Mouse (Mus musculus) 3T3-L1 (cell line): Measurements from ENCODE around the gene Ereg.

Experiments used
- DNase-seq: peaks from one replicate; pipeline ENCODE4 v3.0.0-alpha.2; 2015; ENCODE audit warnings: low read depth, low spot score

Gene Ereg

GRCm38 (mm10) chr5:91110023-91110670 is 35.7 kb downstream of the Ereg start:
- DNase-seq = peak; percentile 79

GRCm38 (mm10) chr5:91111019-91111418 is 36.6 kb downstream of the Ereg start:
- DNase-seq = peak; percentile 73

GRCm38 (mm10) chr5:91113967-91114366 is 39.5 kb downstream of the Ereg start:
- no peak for DNase-seq

GRCm38 (mm10) chr5:91114574-91114973 is 40.2 kb downstream of the Ereg start:
- DNase-seq = peak; percentile 74

DNA sequence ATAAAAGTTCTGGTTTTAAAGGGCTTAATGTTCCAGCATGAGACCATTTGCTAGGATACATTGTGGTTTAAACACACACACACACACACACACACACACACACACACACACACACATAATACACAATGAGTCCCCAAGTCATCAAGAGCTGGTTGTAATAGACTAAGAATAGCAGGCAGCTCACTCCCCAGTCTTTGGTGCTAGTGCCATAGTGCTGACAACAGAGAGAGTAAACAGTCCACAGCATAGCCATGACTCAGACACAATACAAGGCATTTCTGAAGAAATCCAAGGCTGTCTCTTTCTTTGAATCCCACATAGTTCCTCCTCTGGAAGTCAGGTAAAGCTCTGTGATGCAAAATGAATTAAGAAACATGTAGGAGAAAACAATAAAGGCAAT is 44.2 kb downstream of the Ereg start:
- no peak for DNase-seq

GRCm38 (mm10) chr5:91123404-91123803 is 49.0 kb downstream of the Ereg start:
- DNase-seq = peak; percentile 25

GRCm38 (mm10) chr5:91124140-91124539 is 49.7 kb downstream of the Ereg start:
- no peak for DNase-seq

- no peak for DNase-seq
Measured at GRCm38 (mm10) chr5:91126623-91127022, 52.2 kb downstream of the Ereg start.

DNA sequence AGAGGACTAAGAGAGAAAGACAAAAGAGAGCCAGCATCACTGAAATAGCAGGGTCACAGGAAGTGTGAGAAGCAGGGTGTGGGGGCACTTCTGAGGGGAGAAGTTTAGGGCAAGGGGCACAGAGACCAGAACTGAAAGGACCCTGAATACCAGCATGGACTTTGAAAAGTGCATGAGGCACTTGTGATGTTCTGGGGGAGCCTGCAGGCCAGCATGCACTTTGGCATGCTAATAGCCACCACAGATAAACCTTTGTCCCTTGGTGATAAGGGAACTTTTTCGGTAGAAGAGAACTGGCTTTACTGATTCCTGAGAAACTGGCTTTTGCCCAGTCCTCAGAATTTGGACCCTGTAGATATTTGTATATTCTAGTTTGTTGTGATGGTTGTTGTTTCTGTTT is 60.5 kb downstream of the Ereg start:
- DNase-seq = no peak

DNA sequence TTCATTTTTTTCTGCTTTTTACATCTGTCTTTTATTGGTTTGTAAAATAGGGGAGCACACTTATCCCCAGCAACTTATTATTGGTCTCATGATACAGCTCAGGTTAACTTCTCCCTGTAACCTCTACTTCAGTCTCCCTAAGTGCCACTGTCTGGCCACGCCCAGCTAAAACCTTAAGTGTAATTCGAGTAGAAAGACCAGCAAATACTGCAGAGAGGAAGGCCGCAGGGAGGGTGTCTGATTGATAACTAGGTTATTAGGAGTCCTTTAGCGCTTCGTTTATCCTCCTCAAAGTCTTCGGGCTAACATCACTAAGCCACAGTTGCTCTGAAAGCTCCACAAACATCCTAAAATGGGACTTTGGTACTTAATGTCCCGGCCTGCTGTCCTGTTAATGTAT is 64.5 kb downstream of the Ereg start:
- no peak for DNase-seq

DNA sequence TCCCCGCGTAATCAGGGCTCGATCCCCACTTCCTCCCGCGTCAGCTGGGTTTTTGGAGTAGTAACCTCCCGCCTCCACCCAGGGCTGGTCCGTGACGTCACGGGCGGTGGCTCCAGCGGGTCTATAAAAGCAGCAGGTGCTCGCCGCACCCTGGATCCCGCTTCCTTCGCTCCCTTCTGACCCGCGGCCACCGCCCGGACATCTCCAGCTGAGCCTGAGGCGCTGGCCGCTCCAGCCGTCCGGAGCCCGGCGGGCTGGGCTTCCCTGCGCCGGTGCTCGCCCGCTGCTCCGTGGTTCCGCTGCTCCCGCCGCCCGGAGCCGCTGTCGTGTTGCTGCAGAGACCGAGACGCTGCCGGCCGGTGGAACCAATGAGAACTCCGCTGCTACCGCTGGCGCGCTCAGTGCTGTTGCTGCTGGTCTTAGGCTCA is 65.0 kb downstream of the Ereg start, which contains the start of gene Areg:
Gene Areg (plus strand): TSS at position 154 of the 428 bp plus-strand sequence.
- DNase-seq = no peak

DNA sequence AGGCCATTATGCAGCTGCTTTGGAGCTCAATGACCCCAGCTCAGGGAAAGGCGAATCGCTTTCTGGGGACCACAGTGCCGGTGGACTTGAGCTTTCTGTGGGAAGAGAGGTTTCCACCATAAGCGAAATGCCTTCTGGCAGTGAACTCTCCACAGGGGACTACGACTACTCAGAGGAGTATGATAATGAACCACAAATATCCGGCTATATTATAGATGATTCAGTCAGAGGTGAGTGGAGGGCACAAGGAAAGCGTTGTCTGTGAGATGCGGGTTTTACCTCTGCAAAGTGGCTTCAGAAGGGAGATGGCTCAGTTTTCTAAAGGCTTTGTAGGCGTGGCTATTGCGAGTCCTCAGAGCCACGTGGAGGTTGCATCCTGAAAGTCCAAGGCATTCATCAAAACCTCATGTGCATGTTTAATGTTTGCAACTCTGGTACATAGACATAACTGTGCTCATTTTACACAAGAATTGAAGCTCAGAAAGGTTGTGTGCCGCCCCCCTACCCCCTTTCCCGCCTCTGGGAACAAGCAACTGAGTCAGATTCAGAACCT is 66.5 kb downstream of the Ereg start:
- peak; percentile 61 for DNase-seq
